Mouse (Mus musculus): ENCODE data around the gene Ube3b. TPM values are rescaled to one million over a fixed set of nuclear protein-coding genes. Genes with fewer than 3 reads are reported as not detected.

The Ube3b gene
- total RNA-seq, 2 experiments from 2014 or later = 64.7 to 67.5 TPM

GRCm38 (mm10) chr5:114416855-114417254 lies 36.4 kb downstream of the Ube3b start:
- intact Hi-C loops (cut with DNase I; ENCODE audit: low total_unique reads) = no loop called here
- DNase-seq = no peak

DNA sequence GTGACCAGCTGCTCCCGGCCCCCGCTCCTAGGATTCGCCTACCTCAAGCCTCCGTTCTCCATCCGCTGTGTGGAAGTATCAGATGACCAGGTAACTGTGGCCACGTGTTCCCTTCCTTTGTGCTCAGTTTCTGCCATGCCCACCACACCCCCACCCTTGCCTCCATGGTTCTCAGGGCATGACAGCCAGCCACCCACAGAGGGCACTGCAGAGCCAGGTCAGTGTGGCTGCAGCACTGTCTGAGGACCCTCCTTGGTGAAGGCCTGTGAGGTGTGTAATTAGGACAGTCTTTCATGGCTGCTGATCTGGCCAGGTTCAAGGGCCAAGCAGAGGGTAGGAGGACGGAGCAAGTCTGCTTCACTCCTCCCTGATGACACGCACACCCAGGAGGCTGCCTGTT lies 38.1 kb downstream of the Ube3b start:
- DNase-seq = no peak

GRCm38 (mm10) chr5:114421561-114422298 lies 41.3 kb downstream of the Ube3b start:
- intact Hi-C loops (cut with DNase I; ENCODE audit: low total_unique reads) = no loop called here
- no peak for DNase-seq

More for the DNA sequence above, 38.1 kb downstream of the Ube3b start:
- intact Hi-C loops (cut with DNase I; ENCODE audit: low total_unique reads) = no loop called here

DNA sequence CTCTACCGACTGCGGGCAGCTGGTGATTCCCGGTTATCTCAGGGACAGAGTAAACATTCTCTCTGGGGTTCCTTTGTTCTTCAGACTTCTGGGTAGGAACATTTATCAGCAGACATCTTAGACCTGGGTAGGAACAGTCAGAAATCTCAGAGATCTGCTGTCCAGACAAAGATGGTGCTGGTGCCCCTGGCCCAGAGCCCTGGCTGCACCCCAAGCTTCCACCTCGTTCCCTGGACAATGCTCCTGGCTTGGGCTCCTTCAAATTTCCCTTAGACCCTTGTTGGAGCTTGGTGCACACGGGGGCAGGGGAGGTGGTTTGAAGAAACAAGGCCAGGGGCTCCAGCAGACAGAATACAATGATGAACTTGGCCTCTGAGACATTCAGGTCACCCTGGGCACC lies 42.2 kb downstream of the Ube3b start:
- no peak for DNase-seq

DNA sequence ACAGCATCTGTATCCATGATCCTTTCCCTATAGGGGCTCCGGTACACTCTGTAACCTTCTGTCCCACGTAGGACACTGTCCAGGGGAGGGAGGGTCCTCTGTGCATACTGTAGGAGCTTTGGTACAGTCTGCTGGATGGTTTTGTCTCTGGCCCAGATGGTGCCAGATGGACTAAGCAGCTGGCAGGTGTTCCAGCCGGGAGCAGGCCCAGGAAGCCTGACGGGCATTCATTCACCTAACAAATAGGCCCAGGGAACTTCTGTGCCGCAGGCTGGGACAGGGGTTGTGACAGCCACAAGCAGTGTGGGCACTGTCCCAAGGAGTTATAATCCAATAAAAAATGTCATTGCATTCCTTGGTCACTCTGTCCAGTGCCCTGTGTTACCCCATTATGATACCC lies 43.6 kb downstream of the Ube3b start:
- DNase-seq = no peak
- intact Hi-C loops (cut with DNase I; ENCODE audit: low total_unique reads) = no loop called here

More for the DNA sequence above, 42.2 kb downstream of the Ube3b start:
- intact Hi-C loops (cut with DNase I; ENCODE audit: low total_unique reads) = no loop called here

GRCm38 (mm10) chr5:114426732-114427131 lies 46.3 kb downstream of the Ube3b start:
- intact Hi-C loops (cut with DNase I; ENCODE audit: low total_unique reads) = no loop called here
- DNase-seq = no peak

- intact Hi-C loops (cut with DNase I; ENCODE audit: low total_unique reads) = no loop called here
- no peak for DNase-seq
Measured at GRCm38 (mm10) chr5:114428621-114429020, 48.2 kb downstream of the Ube3b start.

- DNase-seq = no peak
Measured at GRCm38 (mm10) chr5:114429781-114430180, 49.4 kb downstream of the Ube3b start.

GRCm38 (mm10) chr5:114434359-114434758 lies 54.0 kb downstream of the Ube3b start:
- DNase-seq = no peak
- intact Hi-C loops (cut with DNase I; ENCODE audit: low total_unique reads) = no loop called here

More at GRCm38 (mm10) chr5:114429781-114430180, 49.4 kb downstream of the Ube3b start:
- intact Hi-C loops (cut with DNase I; ENCODE audit: low total_unique reads) = no loop called here

DNA sequence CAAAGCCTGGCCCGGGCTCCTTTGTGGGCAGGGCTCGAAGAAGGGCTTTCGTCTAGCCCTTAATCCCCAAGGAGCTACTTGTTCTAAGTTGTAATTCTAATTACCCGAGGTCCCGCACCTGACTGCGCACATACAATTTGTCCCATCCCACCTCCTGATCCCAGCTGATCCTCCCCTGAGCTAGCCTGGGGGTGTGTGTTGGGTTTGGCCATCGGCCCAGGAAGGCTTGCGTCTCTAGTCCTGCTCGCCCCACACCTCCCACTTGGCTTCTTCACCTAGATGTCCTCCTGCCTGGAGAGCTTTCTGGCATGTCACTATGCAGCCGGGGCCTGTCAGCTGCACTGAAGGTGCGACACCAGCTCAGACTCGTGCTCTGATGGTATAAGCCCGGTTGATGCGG lies 55.2 kb downstream of the Ube3b start:
- DNase-seq = no peak
- intact Hi-C loops (cut with DNase I; ENCODE audit: low total_unique reads) = no loop called here

- intact Hi-C loops (cut with DNase I; ENCODE audit: low total_unique reads) = no loop called here
- peak; percentile 97 for DNase-seq
Measured at GRCm38 (mm10) chr5:114443566-114444367, 63.4 kb downstream of the Ube3b start, which contains the start of the genes Mmab and Mvk. TSS of gene Mmab (minus strand) at chr5:114444060. TSS of gene Mvk (plus strand) at chr5:114444269.

- intact Hi-C loops (cut with DNase I; ENCODE audit: low total_unique reads) = no loop called here
- DNase-seq = no peak
Measured at GRCm38 (mm10) chr5:114444368-114444692, 63.9 kb downstream of the Ube3b start.

DNA sequence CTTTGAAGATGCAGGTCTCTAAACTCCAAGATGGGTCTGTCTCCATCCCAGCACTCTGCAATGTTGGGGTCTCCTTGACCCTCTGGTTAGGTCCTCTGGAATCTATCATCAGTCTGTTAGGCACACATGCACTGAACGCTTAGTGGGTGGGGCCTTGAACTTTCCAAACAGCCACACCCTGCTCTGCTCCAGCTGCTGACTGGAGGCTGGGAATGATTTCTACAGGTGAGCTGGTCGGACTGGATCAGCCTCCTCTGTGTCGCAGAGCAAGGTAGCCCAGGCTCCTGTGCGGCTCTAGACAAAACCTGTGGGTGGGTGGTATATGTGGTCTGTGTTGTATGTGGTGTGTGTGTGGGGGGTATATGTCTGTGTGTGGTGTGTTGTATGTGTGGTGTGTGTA lies 68.6 kb downstream of the Ube3b start:
- DNase-seq = no peak
- intact Hi-C loops (cut with DNase I; ENCODE audit: low total_unique reads) = no loop called here

DNA sequence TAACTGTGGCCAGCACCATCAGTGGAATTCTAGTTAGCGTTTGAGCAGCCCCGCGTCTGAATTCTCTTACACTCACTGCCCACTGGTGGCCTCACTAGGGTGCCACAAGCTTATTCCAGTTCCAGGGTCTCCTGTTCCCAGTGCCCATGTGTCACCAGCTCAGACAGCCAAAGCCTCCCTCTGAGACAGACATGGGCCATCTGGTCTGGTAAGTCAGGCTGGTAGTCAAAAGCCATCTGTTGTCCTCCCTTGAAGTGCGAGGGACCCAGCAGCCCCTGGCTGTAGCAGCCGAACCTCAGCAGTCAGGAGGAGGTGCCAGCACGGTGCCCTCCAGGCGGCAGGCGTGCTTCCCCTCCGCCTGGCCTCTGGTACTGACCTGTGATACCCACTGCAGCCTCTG lies 75.9 kb downstream of the Ube3b start:
- intact Hi-C loops (cut with DNase I; ENCODE audit: low total_unique reads) = no loop called here

GRCm38 (mm10) chr5:114456995-114457605 lies 76.7 kb downstream of the Ube3b start:
- intact Hi-C loops (cut with DNase I; ENCODE audit: low total_unique reads) = no loop called here

More for the DNA sequence above, 75.9 kb downstream of the Ube3b start:
- no peak for DNase-seq

GRCm38 (mm10) chr5:114461238-114461637 lies 80.8 kb downstream of the Ube3b start:
- intact Hi-C loops (cut with DNase I; ENCODE audit: low total_unique reads) = loop anchor here (5.0 kb wide), 2 partner anchors 106 to 156 kb away; partner anchors contain the start of gene Fam222a
- DNase-seq = peak; percentile 86

More at GRCm38 (mm10) chr5:114456995-114457605, 76.7 kb downstream of the Ube3b start:
- no peak for DNase-seq

- DNase-seq = no peak
- intact Hi-C loops (cut with DNase I; ENCODE audit: low total_unique reads) = loop anchor here (5.0 kb wide), 2 partner anchors 105 to 155 kb away; partner anchors contain the start of gene Fam222a
Measured at GRCm38 (mm10) chr5:114462067-114463040, 81.9 kb downstream of the Ube3b start.

- DNase-seq = no peak
- intact Hi-C loops (cut with DNase I; ENCODE audit: low total_unique reads) = loop anchor here (5.0 kb wide), 2 partner anchors 103 to 153 kb away; partner anchors contain the start of gene Fam222a
Measured at GRCm38 (mm10) chr5:114464561-114464960, 84.2 kb downstream of the Ube3b start.

GRCm38 (mm10) chr5:114465641-114466040 lies 85.2 kb downstream of the Ube3b start:
- no peak for DNase-seq
- intact Hi-C loops (cut with DNase I; ENCODE audit: low total_unique reads) = no loop called here

Data from gastrocnemius, postnatal 14 days (tissue).